Mouse (Mus musculus): ENCODE data around the gene Ssxb5.

GRCm38 (mm10) chrX:8843694-8844093 lies 40.2 kb downstream of the Ssxb5 start, which contains the start of gene Gm6592:
- TF ChIP-seq EP300 (IDR thresholded peaks at IDR 0.05; ENCODE audit: low read depth) (no peak), CTCF (IDR thresholded peaks at IDR 0.05; ENCODE audit: low read depth) (no peak)
